Comparison of ENCODE assay signal across 9 mouse cellular contexts in the genomic region with DNA sequence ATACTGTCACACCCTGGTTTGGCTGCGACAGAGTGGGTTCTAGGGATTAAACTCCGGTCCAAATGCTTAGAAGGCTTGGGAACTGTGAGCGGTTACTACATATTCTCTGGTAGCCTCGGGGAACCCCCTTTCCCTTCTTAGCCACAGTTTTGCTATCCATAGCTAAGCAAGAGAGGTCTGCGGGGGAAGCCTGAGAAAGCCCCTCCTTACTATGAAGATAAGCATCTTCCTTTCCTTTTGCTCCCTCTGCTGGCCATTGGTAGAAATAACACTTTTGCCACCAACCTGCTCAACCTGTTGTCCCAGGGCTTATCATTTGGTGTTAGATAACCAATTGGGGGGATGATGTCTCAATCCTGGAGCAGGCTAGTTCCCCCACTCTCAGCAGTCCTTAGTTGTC.
DNase-seq lines count a peak whose midpoint lies in the region; TF ChIP-seq lines count a peak whose summit lies in the region.
"Had no signal": no experiment of that assay in that cellular context is flagged by ENCODE, and none has a peak within 500 bp of the region (broad histone marks: within the 10 kb centered on the region; RNA-seq: fewer than 3 reads in every experiment).

No protein-coding gene starts in this region.

- intact Hi-C loops in left cerebral cortex, postnatal 4 days (cut with DNase I): no loop called here

- no peak overlapping the region for H3K9ac ChIP-seq in ES-E14 (ENCODE audit: insufficient read depth, low read depth, low read length, poor library complexity, severe bottlenecking)
- H3K9ac ChIP-seq: midbrain, embryonic 12.5 days had no signal

- 55% methylated on average over 5 of the region's 5 CpGs for WGBS in bone marrow, adult 2 months

- in situ Hi-C loops in ES-E14 (cut with MboI; ENCODE audit: low sequenced_read_pairs in 2 of 2, unreplicated experiment in 2 of 2): loop anchor here in 1 of 2 experiments (25.0 kb wide), 1 partner anchor 430 kb away; a partner anchor contains a TSS

- peak; percentile 13 to 22 for DNase-seq in kidney, adult 8-10 months
- no peak for DNase-seq in kidney, adult 11 months
- DNase-seq in ES-E14 (ENCODE audit: low read depth, low spot score): peak; percentile 45
- DNase-seq in embryo, embryonic 9.5 days (ENCODE audit: extremely low spot score): peak; percentile 51
- peak; percentile 45 for DNase-seq in left cerebral cortex, postnatal 4 days
- DNase-seq in right cerebral cortex, postnatal 14 days: peak; percentile 49
- DNase-seq in testis, postnatal 10 days (ENCODE audit: low spot score): no peak

- H3K9me3 ChIP-seq in ES-E14 (ENCODE audit: control insufficient read depth, insufficient read depth, low read depth, low read length): no peaks in the 10 kb centered on the region
- H3K9me3 ChIP-seq: midbrain, embryonic 12.5 days had no signal

- no peak overlapping the region for H3K4me3 ChIP-seq in ES-E14 (ENCODE audit: insufficient read depth in 1 of 2, low read depth in 1 of 2, low read length in 2 of 2, poor library complexity in 1 of 2, severe bottlenecking in 1 of 2)
- no peak overlapping the region for H3K4me3 ChIP-seq in bone marrow, adult 2 months (replicated peaks; ENCODE audit: control insufficient read depth, low read depth, low read length)
- H3K4me3 ChIP-seq: midbrain, embryonic 12.5 days had no signal

- H3K36me3 ChIP-seq in ES-E14 (ENCODE audit: control insufficient read depth, insufficient read depth, low read length, poor library complexity, severe bottlenecking): no peaks in the 10 kb centered on the region
- H3K36me3 ChIP-seq: midbrain, embryonic 12.5 days had no signal

- no peak for TF ChIP-seq POLR2A in bone marrow, adult 2 months (IDR thresholded peaks at IDR 0.05; ENCODE audit: borderline replicate concordance, control insufficient read depth, low read depth, low read length)

- no peak overlapping the region for H3K27ac ChIP-seq in ES-E14 (ENCODE audit: insufficient read depth, low read depth, low read length, poor library complexity, severe bottlenecking)
- no peak overlapping the region for H3K27ac ChIP-seq in bone marrow, adult 2 months (ENCODE audit: control insufficient read depth, insufficient read depth, low read depth, low read length, poor library complexity)
- H3K27ac ChIP-seq: midbrain, embryonic 12.5 days had no signal

- TF ChIP-seq CTCF in bone marrow, adult 2 months (IDR thresholded peaks at IDR 0.05; ENCODE audit: control insufficient read depth, insufficient read depth, low read length): 0 out of 2 replicates have a peak, but pooled peaks have one; percentile 20

- H3K4me1 ChIP-seq in ES-E14 (ENCODE audit: control insufficient read depth in 2 of 2, insufficient read depth in 2 of 2, low read length in 2 of 2, poor library complexity in 1 of 2): no peaks in the 10 kb centered on the region
- no peaks in the 10 kb centered on the region; the same call in none of the 2 replicates for H3K4me1 ChIP-seq in bone marrow, adult 2 months (ENCODE audit: control insufficient read depth, insufficient read depth, low read length)
- H3K4me1 ChIP-seq: midbrain, embryonic 12.5 days had no signal

TF ChIP-seq in ES-E14, 5 proteins besides CTCF, POLR2A, EP300 and RAD21:
- TF ChIP-seq ZC3H11A (IDR thresholded peaks at IDR 0.05; ENCODE audit: borderline replicate concordance, low read depth, low read length): peak; percentile 39; the same call in 1 of the 2 replicates
- TF ChIP-seq CHD2 (IDR thresholded peaks at IDR 0.05; ENCODE audit: low read depth, low read length): no peak

Comparison
In these comparisons a context has a peak if more than half of its experiments do, and no peak if none do; other contexts are left out.
1. DNase-seq: peak in kidney, adult 8-10 months (2 of 2), ES-E14 (single experiment), embryo, embryonic 9.5 days (single experiment), left cerebral cortex, postnatal 4 days (single experiment) and right cerebral cortex, postnatal 14 days (single experiment); none in kidney, adult 11 months (single experiment) and testis, postnatal 10 days (single experiment).